Mouse (Mus musculus): ENCODE data around the gene Map2k7. TPM values are rescaled to one million over a fixed set of nuclear protein-coding genes. Genes with fewer than 3 reads are reported as not detected.

Map2k7 gene
- polyA plus RNA-seq, 1 experiment from 2014 or later: 26.9 TPM

DNA sequence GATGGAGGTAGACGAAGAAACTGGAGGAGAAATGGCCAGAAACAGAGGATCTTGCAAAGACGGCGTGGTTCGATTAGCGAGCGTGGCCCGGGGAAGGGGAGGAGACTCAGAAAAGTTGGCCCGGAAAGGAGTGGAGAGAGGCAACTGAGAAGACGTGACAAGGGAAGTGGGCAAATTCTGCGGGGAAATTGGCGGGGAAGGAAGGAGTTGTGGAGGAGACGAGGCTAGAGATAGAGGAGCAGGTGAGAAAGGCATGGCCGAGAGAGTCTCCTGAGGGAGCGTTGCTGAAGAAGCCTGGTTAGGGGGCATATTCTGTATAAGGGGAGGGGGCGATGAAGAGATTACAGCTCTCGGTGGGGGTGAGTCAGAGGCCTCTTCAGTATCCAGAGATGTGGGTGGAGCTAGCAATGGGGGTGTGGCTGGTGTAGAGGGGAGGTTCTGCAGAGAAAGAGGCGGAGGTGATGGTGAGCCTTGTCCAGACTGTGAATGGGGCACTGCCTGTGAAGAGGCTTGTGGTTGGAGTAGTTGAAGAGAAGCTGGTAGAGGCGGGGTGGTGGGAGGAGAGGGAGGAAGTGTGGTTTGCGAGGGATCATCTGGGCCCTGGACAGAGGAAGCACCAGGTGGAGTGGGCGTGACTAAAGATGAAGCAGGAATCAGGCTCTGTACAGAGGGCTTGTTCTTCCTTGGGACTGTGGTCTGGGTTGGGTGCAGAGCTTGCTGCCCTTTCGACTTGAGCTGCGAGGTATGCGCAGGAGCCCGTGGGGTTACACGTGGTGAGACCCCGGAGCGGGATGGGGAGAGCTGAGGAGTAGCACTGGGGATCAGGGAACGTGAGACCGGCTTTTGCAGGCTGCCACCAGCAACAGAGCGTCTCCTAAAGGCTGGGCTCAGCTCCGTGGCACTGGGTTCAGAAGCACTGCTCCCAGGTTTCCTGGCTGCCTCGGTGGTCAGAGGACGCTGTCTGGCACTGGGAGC is 24.2 kb upstream of the Map2k7 start:
- no peaks in the 10 kb centered on the region for H3K79me2 ChIP-seq (ENCODE audit: inconsistent target)
- no peaks in the 10 kb centered on the region for H3K36me3 ChIP-seq (ENCODE audit: inconsistent target)
- no peak overlapping the region for H3K27ac ChIP-seq
- WGBS (ENCODE audit: missing documents): 4% methylated on average over 33 of the region's 33 CpGs
- H3K4me3 ChIP-seq (ENCODE audit: inconsistent target): peak overlapping the region; percentile 26

DNA sequence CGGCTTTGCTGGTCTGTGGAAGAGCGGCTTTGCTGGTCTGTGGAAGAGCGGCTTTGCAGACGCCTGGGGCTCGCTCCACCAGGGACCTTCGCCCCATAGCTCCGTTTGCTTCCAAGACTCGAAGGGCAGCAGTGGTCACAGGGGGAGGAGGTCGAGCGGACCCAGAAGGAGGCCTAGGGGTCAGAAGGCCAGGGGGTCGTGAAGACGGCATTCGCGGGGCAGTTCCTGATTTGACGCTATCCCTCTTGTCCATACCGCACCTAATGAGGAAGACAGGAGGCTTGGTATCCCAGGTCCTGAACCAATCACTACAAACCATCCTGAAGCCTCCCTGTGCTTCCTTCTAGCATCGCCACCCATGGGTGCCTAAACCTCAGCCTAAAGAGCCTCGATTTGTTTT is 22.2 kb upstream of the Map2k7 start:
- 37% methylated on average over 18 of the region's 18 CpGs for WGBS (ENCODE audit: missing documents)

DNA sequence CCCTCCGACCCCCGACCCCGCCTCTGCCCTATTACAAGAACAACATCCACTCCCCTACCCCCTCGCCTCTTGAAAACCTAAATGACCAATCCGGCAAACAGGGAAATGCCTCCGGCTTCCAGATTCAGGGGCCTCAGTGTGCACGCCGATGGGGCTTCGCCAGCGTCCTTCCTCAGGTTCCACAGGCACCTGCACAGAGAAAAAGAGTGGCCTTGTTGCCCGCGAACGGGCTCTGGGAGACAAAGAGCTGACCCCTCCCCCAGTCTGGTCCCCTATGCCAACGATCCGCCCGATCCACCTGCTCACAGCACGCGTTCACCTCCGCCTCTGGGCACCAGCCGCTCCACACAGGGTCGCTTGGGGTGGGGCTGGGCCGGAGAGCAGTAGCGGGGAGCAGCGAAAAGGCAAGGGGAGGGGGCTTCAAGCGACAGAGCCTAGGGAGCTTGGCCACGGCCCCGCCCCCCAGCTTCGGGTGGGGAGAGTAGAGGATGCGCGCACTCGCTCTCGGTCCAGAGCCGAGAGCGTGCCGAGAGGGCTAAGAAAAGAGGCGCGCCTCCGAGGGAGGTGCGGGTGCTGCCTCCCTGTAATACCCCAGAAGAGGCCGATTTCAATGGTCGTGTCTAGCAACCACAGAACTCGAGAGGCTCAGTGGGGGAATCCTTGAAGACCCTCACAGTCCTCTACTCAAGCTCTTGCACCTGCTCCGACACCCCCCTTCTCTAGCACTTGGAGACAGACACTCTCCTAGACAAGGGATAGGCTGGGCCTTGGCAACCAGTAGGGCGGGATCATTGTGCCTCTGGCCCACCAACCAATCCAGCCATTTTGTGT is 21.5 kb upstream of the Map2k7 start, which contains the start of gene Prr36:
Prr36 (minus strand) TSS at position 669 of the 831 bp plus-strand sequence.
- Histone ChIP-seq H3K27ac (no peak within 1 kb of the TSS), H3K4me3 (ENCODE audit: inconsistent target) (no peak within 1 kb of the TSS), H3K36me3 (ENCODE audit: inconsistent target) (no peaks in the 10 kb centered on the region), H3K79me2 (ENCODE audit: inconsistent target) (no peaks in the 10 kb centered on the region)
- 8% methylated on average over 44 of the region's 44 CpGs for WGBS (ENCODE audit: missing documents)

More for the DNA sequence above, 22.2 kb upstream of the Map2k7 start:
- Histone ChIP-seq H3K27ac (no peak overlapping the region), H3K36me3 (ENCODE audit: inconsistent target) (no peaks in the 10 kb centered on the region), H3K4me3 (ENCODE audit: inconsistent target) (no peak overlapping the region), H3K79me2 (ENCODE audit: inconsistent target) (no peaks in the 10 kb centered on the region)

DNA sequence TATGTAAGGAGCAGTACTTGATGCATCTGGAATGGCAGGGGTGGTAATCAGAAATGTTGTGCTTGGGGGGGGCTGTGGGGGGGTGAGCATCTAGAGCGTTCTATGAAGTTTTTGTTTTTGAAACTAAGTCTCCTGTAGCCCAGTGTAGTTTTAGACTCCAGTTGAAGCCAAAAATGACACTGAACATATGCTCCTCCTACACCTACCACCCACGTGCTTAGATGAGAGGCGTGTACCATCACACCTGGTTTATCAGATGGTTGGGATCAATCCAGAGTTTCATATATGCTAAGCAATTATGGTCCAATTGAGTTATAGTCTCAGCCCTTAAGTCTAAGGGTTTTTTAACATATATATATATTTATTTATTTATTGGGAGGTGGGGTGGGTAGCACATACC is 18.9 kb upstream of the Map2k7 start:
- Histone ChIP-seq H3K4me3 (ENCODE audit: inconsistent target) (no peak overlapping the region), H3K36me3 (ENCODE audit: inconsistent target) (no peaks in the 10 kb centered on the region), H3K79me2 (ENCODE audit: inconsistent target) (no peaks in the 10 kb centered on the region), H3K27ac (no peak overlapping the region)
- WGBS (ENCODE audit: missing documents): 89% methylated on average over 3 of the region's 3 CpGs

DNA sequence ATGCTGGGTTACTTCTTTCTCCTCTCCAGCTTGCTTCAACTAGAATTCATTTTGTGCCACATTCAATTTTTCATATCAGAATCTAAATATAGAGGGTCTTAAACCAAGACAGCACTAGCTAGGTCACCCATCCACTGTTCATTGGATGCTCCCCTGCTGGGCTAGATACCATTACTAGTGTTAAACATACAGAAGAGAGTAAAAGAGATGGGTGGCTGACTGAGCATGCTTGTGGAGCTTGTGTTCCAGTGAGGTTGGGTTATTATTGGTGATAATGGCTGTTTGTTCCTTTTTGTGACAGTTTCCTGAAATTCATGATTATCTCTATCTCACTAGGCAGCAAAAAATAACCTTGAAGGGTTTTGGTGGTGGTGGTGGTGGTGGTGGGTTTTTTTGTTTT is 16.5 kb upstream of the Map2k7 start:
- Histone ChIP-seq H3K4me3 (ENCODE audit: inconsistent target) (no peak overlapping the region), H3K79me2 (ENCODE audit: inconsistent target) (no peaks in the 10 kb centered on the region), H3K27ac (no peak overlapping the region), H3K36me3 (ENCODE audit: inconsistent target) (no peaks in the 10 kb centered on the region)

DNA sequence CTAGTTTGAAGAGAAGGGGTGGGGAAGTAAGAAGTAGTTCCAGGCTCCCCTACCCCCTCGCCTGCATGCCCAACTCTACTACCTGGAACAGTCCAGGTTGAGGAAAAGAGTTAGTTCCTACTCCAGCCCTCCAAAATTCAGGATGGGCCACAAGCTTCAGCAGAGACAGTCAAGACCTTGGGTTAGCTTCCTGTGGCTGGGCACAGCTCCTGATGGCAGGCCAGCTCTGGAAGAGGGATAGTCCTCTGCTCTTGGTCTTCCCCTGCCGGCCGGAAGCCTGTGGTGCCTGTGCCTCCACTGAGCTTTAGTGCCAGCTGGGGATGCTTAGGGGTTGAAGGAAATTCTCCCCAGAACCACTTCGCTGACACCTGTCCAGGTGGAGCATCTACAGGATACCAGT is 12.2 kb upstream of the Map2k7 start:
- H3K79me2 ChIP-seq (ENCODE audit: inconsistent target): no peaks in the 10 kb centered on the region
- H3K27ac ChIP-seq: no peak overlapping the region
- H3K4me3 ChIP-seq (ENCODE audit: inconsistent target): no peak overlapping the region
- no peaks in the 10 kb centered on the region for H3K36me3 ChIP-seq (ENCODE audit: inconsistent target)
- 46% methylated on average over 4 of the region's 4 CpGs for WGBS (ENCODE audit: missing documents)

DNA sequence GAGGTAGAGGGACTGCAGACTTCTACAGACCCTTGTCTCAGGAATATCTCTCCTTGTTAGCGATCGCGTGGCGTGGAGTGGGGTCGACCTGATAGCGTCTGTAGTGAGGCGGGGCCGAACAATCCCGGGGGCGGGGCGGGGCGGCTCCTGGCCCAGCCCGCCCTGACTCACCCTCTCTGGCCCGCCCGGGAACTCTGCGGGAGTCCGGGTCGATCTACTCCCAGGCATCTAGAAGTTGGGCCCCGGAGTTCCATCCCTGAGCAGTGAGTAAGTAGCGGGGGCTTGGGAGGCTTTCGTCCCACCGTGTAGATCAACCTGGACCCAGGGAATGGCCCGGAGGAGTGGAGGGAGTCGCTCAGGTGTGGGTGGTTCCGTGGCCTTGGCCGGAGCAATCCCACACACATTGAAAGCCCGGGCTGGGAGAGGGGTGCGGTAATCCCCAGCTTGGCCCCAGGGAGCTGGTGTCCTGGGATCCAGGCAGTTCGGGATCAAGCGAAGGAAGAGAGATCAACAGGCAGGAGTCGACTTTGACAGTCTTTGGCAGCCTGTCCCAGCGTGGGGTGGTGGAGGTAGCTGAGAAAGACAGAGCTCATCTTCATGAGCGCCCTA is 11.7 kb upstream of the Map2k7 start, which contains the start of gene Lrrc8e:
Lrrc8e (plus strand) TSS at position 89 of the 609 bp plus-strand sequence.
- H3K36me3 ChIP-seq (ENCODE audit: inconsistent target): no peaks in the 10 kb centered on the region
- H3K27ac ChIP-seq: no peak within 1 kb of the TSS
- H3K79me2 ChIP-seq (ENCODE audit: inconsistent target): no peaks in the 10 kb centered on the region
- WGBS (ENCODE audit: missing documents): 26% methylated on average over 20 of the region's 33 CpGs
- H3K4me3 ChIP-seq (ENCODE audit: inconsistent target): no peak within 1 kb of the TSS

DNA sequence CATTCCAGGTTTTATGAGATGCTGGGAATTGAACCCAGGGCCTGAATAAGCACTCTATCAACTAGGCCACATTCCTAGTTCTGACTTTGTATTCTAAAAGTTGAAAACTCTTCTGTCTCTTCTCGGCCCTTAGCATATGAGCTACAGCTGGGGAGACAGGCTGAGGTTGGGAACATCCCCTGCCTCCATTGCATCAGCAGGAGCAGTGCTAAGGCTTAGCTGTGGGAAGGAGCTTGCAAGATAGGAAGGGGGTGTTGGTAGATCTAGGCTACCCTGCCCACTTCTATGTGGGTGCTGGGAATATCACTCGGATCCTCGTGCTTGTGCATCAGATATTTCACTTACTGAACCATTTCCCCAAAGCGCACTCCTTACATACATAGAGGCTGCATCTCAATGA is 10.6 kb upstream of the Map2k7 start:
- Histone ChIP-seq H3K79me2 (ENCODE audit: inconsistent target) (no peaks in the 10 kb centered on the region), H3K36me3 (ENCODE audit: inconsistent target) (no peaks in the 10 kb centered on the region), H3K4me3 (ENCODE audit: inconsistent target) (no peak overlapping the region), H3K27ac (no peak overlapping the region)
- WGBS (ENCODE audit: missing documents): 96% methylated on average over 4 of the region's 4 CpGs

DNA sequence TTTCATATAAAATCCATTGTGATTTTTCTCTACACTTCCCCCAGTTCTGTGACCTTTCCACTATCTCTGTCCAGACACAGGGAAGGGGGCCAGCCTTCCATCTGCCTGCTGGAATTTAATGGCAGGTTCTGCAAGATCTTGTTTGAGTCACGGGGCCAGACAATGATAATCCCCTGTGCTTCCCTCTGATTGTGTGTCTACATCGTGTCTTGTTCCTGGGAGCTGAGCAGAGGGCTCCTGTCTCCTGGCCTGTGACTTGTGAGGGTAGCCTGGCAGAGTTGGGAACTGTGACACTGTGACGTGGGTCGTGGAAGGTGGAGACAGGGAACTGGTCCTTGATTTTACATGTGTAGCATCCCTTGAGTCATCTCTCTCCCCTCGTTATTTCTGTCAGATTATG is 8.8 kb upstream of the Map2k7 start:
- Histone ChIP-seq H3K79me2 (ENCODE audit: inconsistent target) (no peaks in the 10 kb centered on the region), H3K4me3 (ENCODE audit: inconsistent target) (no peak overlapping the region), H3K27ac (no peak overlapping the region), H3K36me3 (ENCODE audit: inconsistent target) (no peaks in the 10 kb centered on the region)
- 87% methylated on average over 5 of the region's 5 CpGs for WGBS (ENCODE audit: missing documents)

DNA sequence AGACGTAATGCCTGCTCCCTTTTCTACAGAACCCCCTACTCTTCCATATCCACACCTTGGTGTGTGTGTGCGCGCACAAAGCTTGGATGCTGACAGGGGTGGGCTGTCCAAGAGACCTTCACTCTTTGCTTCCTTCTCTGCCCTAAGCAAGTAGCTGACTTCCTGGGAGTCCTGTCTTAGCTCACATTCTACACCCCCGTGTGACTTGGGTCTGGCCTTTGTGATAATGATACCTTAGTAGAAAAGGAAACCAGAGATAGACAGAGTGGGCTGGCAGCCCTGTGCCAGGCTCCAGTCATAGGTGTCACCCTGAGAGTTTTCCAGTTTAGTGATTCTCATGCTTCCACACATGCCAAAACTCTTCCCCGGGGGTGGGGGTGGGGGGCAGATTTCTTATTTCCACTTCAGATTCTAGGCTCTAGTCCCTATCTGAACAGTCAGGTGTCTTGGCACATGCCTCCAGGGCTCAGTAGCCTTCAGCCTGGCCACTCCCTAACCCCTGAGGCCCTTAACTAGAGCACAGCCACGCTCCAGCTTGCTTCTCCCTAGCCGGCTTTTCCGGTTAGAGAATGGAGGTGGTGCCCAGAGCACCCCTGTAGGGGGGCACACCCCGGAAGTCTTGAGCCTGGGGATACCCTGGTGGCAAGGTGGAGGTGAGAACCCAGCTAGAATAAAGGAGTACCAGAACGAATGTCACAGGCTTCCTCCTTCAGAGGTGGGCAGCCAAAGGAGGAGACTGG is 7.8 kb upstream of the Map2k7 start:
- 76% methylated on average over 10 of the region's 10 CpGs for WGBS (ENCODE audit: missing documents)
- H3K36me3 ChIP-seq (ENCODE audit: inconsistent target): no peaks in the 10 kb centered on the region
- no peaks in the 10 kb centered on the region for H3K79me2 ChIP-seq (ENCODE audit: inconsistent target)
- no peak overlapping the region for H3K4me3 ChIP-seq (ENCODE audit: inconsistent target)
- no peak overlapping the region for H3K27ac ChIP-seq

DNA sequence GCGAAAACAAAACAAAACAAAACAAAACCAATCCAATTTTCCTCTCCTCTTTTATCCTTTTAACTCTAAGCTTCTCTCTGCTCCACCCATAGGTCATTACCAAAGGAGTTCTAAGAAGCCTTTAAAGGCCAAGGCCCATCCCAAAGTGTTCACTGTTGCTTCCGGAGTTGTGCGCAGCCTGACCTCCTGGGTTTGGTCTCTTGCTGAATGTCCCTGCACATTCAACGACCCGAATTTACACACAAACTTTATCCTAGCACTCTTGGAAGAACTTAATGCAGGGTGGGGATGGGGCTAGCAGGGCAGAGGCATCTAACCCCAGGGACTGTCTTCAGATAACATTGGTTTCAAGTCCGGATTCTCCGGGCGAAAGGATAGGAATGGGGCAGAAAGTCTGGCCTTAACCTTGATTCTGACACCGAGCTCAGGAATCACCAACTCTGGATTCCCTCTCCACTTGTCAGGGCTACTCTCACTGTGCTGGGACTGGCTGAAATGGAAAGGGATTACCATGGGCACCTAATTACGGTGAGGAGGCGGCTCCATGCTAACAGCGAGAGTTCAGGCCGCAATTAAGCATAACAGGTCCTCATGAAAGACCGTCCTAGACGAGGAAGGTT is 616 bp upstream of the Map2k7 start:
- WGBS (ENCODE audit: missing documents): 24% methylated on average over 15 of the region's 15 CpGs
- H3K27ac ChIP-seq: peak overlapping the region; percentile 87
- peak overlapping the region; percentile 56 for H3K4me3 ChIP-seq (ENCODE audit: inconsistent target)
- peaks cover 40% of the 10 kb centered on the region for H3K79me2 ChIP-seq (ENCODE audit: inconsistent target)
- H3K36me3 ChIP-seq (ENCODE audit: inconsistent target): peaks cover 6% of the 10 kb centered on the region; the same call in 1 of the 2 replicates

DNA sequence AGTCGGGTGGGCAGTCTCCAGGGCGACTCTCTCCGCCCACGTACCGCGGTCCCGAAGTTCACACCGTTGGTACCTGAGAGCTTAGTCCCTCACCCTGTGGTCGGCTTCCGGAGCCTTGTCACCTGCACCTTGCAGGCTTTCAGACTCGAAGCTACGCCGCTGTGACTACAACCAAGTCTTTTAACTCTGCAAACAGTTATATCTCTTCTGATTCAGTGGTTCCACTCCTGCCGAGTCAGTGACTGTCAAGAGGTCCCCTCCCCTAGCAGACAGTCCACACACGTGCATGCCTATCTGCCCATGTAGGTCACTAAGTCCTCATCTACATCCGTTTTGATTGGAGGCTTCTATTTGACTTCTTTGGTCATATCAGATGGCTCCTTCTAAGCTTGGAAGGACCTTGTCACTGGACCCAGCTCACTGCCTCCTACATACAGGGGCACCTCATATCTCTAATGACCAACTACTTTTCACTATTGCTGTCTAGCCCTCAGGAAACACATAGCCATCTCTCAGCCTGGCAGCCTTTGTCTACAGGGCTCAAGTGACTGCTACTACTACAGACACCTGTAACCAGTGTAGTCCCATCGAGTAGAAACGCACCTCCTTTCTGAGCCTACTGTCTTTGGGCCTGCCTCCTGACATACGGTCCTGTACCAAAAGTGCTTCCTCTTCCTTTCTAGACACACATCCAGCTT is 802 bp downstream of the Map2k7 start:
- peaks cover 41% of the 10 kb centered on the region for H3K79me2 ChIP-seq (ENCODE audit: inconsistent target)
- peaks cover 20% of the 10 kb centered on the region for H3K36me3 ChIP-seq (ENCODE audit: inconsistent target)
- whole genome bisulfite sequencing (ENCODE audit: missing documents): 6% methylated on average over 19 of the region's 19 CpGs
- H3K27ac ChIP-seq: peak overlapping the region; percentile 73
- peak overlapping the region; percentile 92 for H3K4me3 ChIP-seq (ENCODE audit: inconsistent target)

DNA sequence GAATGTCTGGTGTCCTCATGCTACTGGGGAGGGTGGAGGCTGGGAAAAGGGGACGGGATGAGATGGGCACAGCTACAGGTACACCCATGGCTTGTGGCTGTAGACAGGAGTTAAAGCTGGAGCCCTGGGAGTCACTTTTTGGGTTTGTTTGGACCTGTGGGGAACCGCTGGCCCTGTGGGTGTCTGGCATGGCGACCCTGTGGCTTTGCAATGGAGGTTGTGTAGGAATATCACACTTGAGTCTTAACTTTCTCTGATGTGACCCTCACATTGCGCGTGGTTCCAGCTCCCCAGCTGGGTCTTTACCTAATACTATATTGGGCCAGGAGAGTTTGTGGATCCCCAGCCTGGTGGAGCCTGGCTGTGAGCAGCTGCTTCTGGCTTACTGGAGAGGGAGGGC is 6.5 kb downstream of the Map2k7 start:
- peaks cover 29% of the 10 kb centered on the region for H3K79me2 ChIP-seq (ENCODE audit: inconsistent target)
- H3K27ac ChIP-seq: no peak overlapping the region
- no peak overlapping the region for H3K4me3 ChIP-seq (ENCODE audit: inconsistent target)
- WGBS (ENCODE audit: missing documents): 98% methylated on average over 5 of the region's 5 CpGs
- peaks cover 53% of the 10 kb centered on the region for H3K36me3 ChIP-seq (ENCODE audit: inconsistent target)

Measured in macrophage (primary cell).